Mouse (Mus musculus) limb, embryonic 14.5 days (tissue): ENCODE measurements at regions not wholly inside any gene's neighbourhood (a gene's known extent, or its start where the extent isn't known, plus 50 kb on each side); places are given as distances from the start of the nearest gene placed in this dataset.

Source experiments
- ATAC-seq: fragments of 200-750 bp; cut with Nextera tagmentation; 2 replicates; pipeline ENCODE4 v1.8.0; 2017; ENCODE audit warnings: low read depth, moderate number of reproducible peaks, moderate TSS enrichment; ENCODE audit not compliant: low FRiP score
- DNase-seq: peaks from one replicate; pipeline ENCODE4 v3.0.0-alpha.2; 2015; ENCODE audit warnings: low spot score
- H3K27ac ChIP-seq: fragments of 300-500 bp; sonication (generic); replicated peaks from 2 replicates; pipeline ENCODE4 v1.5.1; 2014; ENCODE audit warnings: low read depth, mild to moderate bottlenecking, low read length, moderate library complexity, mixed read lengths
- H3K27me3 ChIP-seq: fragments of 300-500 bp; sonication (generic); 2 replicates; pipeline ENCODE4 v1.6.1; 2014; ENCODE audit warnings: low read length, mixed read lengths; ENCODE audit not compliant: control insufficient read depth, insufficient read depth
- H3K36me3 ChIP-seq: fragments of 300-500 bp; sonication (generic); 2 replicates; pipeline ENCODE4 v1.6.1; 2014; ENCODE audit warnings: mild to moderate bottlenecking, low read length, moderate library complexity, mixed read lengths; ENCODE audit not compliant: control insufficient read depth, insufficient read depth
- H3K4me1 ChIP-seq: fragments of 300-500 bp; sonication (generic); 2 replicates; pipeline ENCODE4 v1.6.1; 2014; ENCODE audit warnings: antibody characterized with exemption, low read length, mixed read lengths; ENCODE audit not compliant: control insufficient read depth, insufficient read depth
- H3K4me2 ChIP-seq: fragments of 300-500 bp; sonication (generic); replicated peaks from 2 replicates; pipeline ENCODE4 v1.6.1; 2014; ENCODE audit warnings: low read depth, mild to moderate bottlenecking, low read length, moderate library complexity; ENCODE audit not compliant: severe bottlenecking
- H3K4me3 ChIP-seq: fragments of 300-500 bp; sonication (generic); replicated peaks from 2 replicates; pipeline ENCODE4 v1.5.1; 2014; ENCODE audit warnings: low read length
- H3K9ac ChIP-seq: fragments of 300-500 bp; sonication (generic); 2 replicates; pipeline ENCODE4 v1.6.1; 2014; ENCODE audit warnings: mild to moderate bottlenecking, low read depth, low read length, moderate library complexity; ENCODE audit not compliant: severe bottlenecking
- H3K9me3 ChIP-seq: fragments of 300-500 bp; sonication (generic); 2 replicates; pipeline ENCODE4 v1.6.1; 2016; ENCODE audit warnings: low read length; ENCODE audit not compliant: control insufficient read depth
- POLR2A ChIP-seq: fragments of 200-500 bp; IDR thresholded peaks from 2 replicates; pipeline ENCODE4 v1.8.0; 2012; ENCODE audit warnings: inconsistent platforms, mild to moderate bottlenecking, moderate library complexity, borderline replicate concordance; ENCODE audit not compliant: insufficient read depth, insufficient read length; ENCODE audit errors: extremely low read depth
- WGBS: fragments of 180-500 bp; shearing (Covaris S2); extraction: QIAGEN DNeasy Blood & Tissue Kit; methylation state at CpG from one replicate; pipeline ENCODE4 v1.1.7; 2014; 5-methylcytosine and 5-hydroxymethylcytosine counted together

DNA sequence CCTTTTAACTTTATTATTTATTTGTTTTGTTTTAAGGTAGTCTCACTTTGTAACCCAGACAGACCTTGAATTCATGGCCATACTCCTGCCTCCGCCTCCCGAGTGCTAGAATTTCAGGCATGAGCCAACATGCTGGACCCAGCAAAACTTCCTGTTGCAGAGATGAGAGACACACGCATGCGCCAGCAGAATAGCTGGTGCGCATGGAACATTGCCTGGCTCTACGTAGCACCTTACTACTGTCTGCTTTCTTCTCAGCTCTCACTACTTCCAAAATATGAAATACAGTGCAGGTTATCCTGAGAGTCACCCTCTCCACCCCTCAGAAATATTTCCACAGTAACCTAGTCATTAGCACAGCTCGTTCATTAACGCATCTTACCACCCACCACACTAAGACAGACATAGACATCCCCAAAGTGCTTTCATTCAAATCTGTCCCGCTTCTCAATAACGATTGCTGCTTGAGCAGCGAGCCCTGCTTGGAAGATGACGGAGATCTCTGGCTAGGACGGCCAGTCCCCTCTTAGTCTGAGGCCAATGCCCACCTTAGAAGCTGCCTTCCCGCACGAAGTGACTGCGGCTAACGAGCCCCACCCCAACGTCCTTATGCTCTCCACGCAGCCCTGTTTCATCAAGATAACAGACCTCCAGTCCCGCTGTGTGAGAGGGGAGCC, 127.5 kb upstream of the Zfp706 start:
- no peaks in the 10 kb centered on the region for H3K9me3 ChIP-seq
- H3K4me1 ChIP-seq = 0 out of 2 replicates have a peak, but pooled peaks cover 3% of the 10 kb centered on the region
- peak overlapping the region; percentile 84 for H3K9ac ChIP-seq
- H3K4me3 ChIP-seq = peak overlapping the region; percentile 50
- 20% methylated on average over 20 of the region's 20 CpGs for WGBS
- DNase-seq (peak; percentile 34), ATAC-seq (peak; percentile 53)
- TF ChIP-seq POLR2A = peak; percentile 26; the same call in 1 of the 2 replicates
- peak overlapping the region; percentile 67 for H3K4me2 ChIP-seq
- no peaks in the 10 kb centered on the region for H3K27me3 ChIP-seq
- no peaks in the 10 kb centered on the region for H3K36me3 ChIP-seq
- peak overlapping the region; percentile 88 for H3K27ac ChIP-seq

- no peak for ATAC-seq
- H3K9ac ChIP-seq = no peak overlapping the region
- peak overlapping the region; percentile 67; the same call in 1 of the 2 replicates for H3K4me2 ChIP-seq
- no peak overlapping the region for H3K27ac ChIP-seq
- no peak overlapping the region for H3K4me3 ChIP-seq
- no peak for DNase-seq
- H3K4me1 ChIP-seq = 0 out of 2 replicates have a peak, but pooled peaks cover 3% of the 10 kb centered on the region
- 37% methylated on average over 4 of the region's 4 CpGs for WGBS
- no peak for TF ChIP-seq POLR2A
- H3K27me3 ChIP-seq = no peaks in the 10 kb centered on the region
- H3K36me3 ChIP-seq = no peaks in the 10 kb centered on the region
- H3K9me3 ChIP-seq = no peaks in the 10 kb centered on the region
Measured at GRCm38 (mm10) chr15:37134386-37134785, 126.8 kb upstream of the Zfp706 start.

DNA sequence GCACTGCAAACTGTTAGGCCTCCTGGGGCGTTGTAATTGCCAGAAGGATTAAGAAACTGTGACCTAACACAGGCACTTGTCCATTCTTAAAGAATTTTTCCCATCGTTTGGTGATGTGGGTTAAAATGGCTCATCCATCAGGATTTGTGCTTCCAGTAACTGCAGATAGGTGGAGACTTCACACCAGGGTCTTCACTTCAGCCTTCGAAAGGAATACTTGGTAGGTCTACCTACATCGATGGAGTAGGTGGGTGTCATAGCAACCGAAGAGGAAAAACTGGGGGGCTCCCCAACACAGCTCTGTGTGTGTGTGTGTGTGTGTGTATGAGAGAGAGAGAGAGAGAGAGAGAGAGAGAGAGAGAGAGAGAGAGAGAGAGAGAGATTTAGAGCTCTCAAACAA, 126.3 kb upstream of the Zfp706 start:
- Histone ChIP-seq H3K9ac (no peak overlapping the region), H3K27ac (no peak overlapping the region), H3K9me3 (no peaks in the 10 kb centered on the region), H3K36me3 (no peaks in the 10 kb centered on the region), H3K4me1 (0 out of 2 replicates have a peak, but pooled peaks cover 3% of the 10 kb centered on the region), H3K4me2 (no peak overlapping the region), H3K27me3 (no peaks in the 10 kb centered on the region), H3K4me3 (no peak overlapping the region)
- 44% methylated on average over 5 of the region's 5 CpGs for WGBS
- ATAC-seq (no peak; the same call in 1 of the 2 replicates), DNase-seq (peak; percentile 23)
- TF ChIP-seq POLR2A = no peak

GRCm38 (mm10) chr15:37127681-37128080, 120.1 kb upstream of the Zfp706 start:
- 0 out of 2 replicates have a peak, but pooled peaks have one; percentile 9 for ATAC-seq
- WGBS = 20% methylated on average over 7 of the region's 7 CpGs
- Histone ChIP-seq H3K4me2 (no peak overlapping the region), H3K4me1 (no peaks in the 10 kb centered on the region), H3K4me3 (no peak overlapping the region), H3K9ac (no peak overlapping the region), H3K9me3 (no peaks in the 10 kb centered on the region), H3K27ac (no peak overlapping the region), H3K27me3 (no peaks in the 10 kb centered on the region), H3K36me3 (no peaks in the 10 kb centered on the region)
- no peak for DNase-seq
- no peak for TF ChIP-seq POLR2A

- no peaks in the 10 kb centered on the region for H3K4me1 ChIP-seq
- H3K9me3 ChIP-seq = no peaks in the 10 kb centered on the region
- H3K4me3 ChIP-seq = no peak overlapping the region
- no peaks in the 10 kb centered on the region for H3K27me3 ChIP-seq
- ATAC-seq (no peak), DNase-seq (no peak)
- H3K4me2 ChIP-seq = no peak overlapping the region
- TF ChIP-seq POLR2A = no peak
- no peak overlapping the region for H3K9ac ChIP-seq
- WGBS = 87% methylated on average over 4 of the region's 4 CpGs
- no peaks in the 10 kb centered on the region for H3K36me3 ChIP-seq
- H3K27ac ChIP-seq = no peak overlapping the region
Measured at GRCm38 (mm10) chr15:37127170-37127569, 119.6 kb upstream of the Zfp706 start.
